Mouse (Mus musculus): ENCODE data around the gene Fam71f2. TPM values are rescaled to one million over a fixed set of nuclear protein-coding genes. Genes with fewer than 3 reads are reported as not detected.

The Fam71f2 gene
- total RNA-seq, 1 experiment: 0.58 TPM

- Histone ChIP-seq H3K27ac (ENCODE audit: insufficient read depth, low read depth, low read length, poor library complexity, severe bottlenecking) (0 out of 2 replicates have a peak overlapping the region, but pooled peaks have one; percentile 0), H3K36me3 (ENCODE audit: control insufficient read depth, insufficient read depth, low read length, poor library complexity, severe bottlenecking) (no peaks in the 10 kb centered on the region), H3K4me1 (ENCODE audit: control insufficient read depth in 2 of 2, insufficient read depth in 2 of 2, low read length in 2 of 2, poor library complexity in 1 of 2) (peaks cover 0 to 10% of the 10 kb centered on the region in 2 experiments; a peak in 2 of 4 replicates), H3K9ac (ENCODE audit: insufficient read depth, low read depth, low read length, poor library complexity, severe bottlenecking) (no peak overlapping the region), H3K9me3 (ENCODE audit: control insufficient read depth, insufficient read depth, low read depth, low read length) (no peaks in the 10 kb centered on the region), H3K4me3 (ENCODE audit: insufficient read depth in 1 of 2, low read depth in 1 of 2, low read length in 2 of 2, poor library complexity in 1 of 2, severe bottlenecking in 1 of 2) (no peak overlapping the region)
- in situ Hi-C loops (cut with MboI; ENCODE audit: low sequenced_read_pairs in 2 of 2, unreplicated experiment in 2 of 2): no loop called here
- TF ChIP-seq ZNF384 (IDR thresholded peaks at IDR 0.05; ENCODE audit: low read depth, low read length) (no peak), CHD2 (IDR thresholded peaks at IDR 0.05; ENCODE audit: low read depth, low read length) (no peak), ZC3H11A (IDR thresholded peaks at IDR 0.05; ENCODE audit: borderline replicate concordance, low read depth, low read length) (no peak), HCFC1 (IDR thresholded peaks at IDR 0.05; ENCODE audit: borderline replicate concordance, insufficient read depth, low read length) (no peak), MAFK (IDR thresholded peaks at IDR 0.05; ENCODE audit: insufficient read depth, low read depth, low read length) (no peak)
- DNase-seq (ENCODE audit: low read depth, low spot score): no peak
These were observed 33.9 kb upstream of the Fam71f2 start for GRCm38 (mm10) chr6:29245272-29246120.

GRCm38 (mm10) chr6:29246183-29246582 lies 33.2 kb upstream of the Fam71f2 start:
- Histone ChIP-seq H3K4me1 (ENCODE audit: control insufficient read depth in 2 of 2, insufficient read depth in 2 of 2, low read length in 2 of 2, poor library complexity in 1 of 2) (peaks cover 0 to 10% of the 10 kb centered on the region in 2 experiments; a peak in 2 of 4 replicates), H3K4me3 (ENCODE audit: insufficient read depth in 1 of 2, low read depth in 1 of 2, low read length in 2 of 2, poor library complexity in 1 of 2, severe bottlenecking in 1 of 2) (no peak overlapping the region), H3K9ac (ENCODE audit: insufficient read depth, low read depth, low read length, poor library complexity, severe bottlenecking) (no peak overlapping the region), H3K9me3 (ENCODE audit: control insufficient read depth, insufficient read depth, low read depth, low read length) (no peaks in the 10 kb centered on the region), H3K36me3 (ENCODE audit: control insufficient read depth, insufficient read depth, low read length, poor library complexity, severe bottlenecking) (no peaks in the 10 kb centered on the region), H3K27ac (ENCODE audit: insufficient read depth, low read depth, low read length, poor library complexity, severe bottlenecking) (no peak overlapping the region)
- in situ Hi-C loops (cut with MboI; ENCODE audit: low sequenced_read_pairs in 2 of 2, unreplicated experiment in 2 of 2): no loop called here
- TF ChIP-seq ZNF384 (IDR thresholded peaks at IDR 0.05; ENCODE audit: low read depth, low read length) (no peak), CHD2 (IDR thresholded peaks at IDR 0.05; ENCODE audit: low read depth, low read length) (no peak), ZC3H11A (IDR thresholded peaks at IDR 0.05; ENCODE audit: borderline replicate concordance, low read depth, low read length) (no peak), MAFK (IDR thresholded peaks at IDR 0.05; ENCODE audit: insufficient read depth, low read depth, low read length) (no peak), HCFC1 (IDR thresholded peaks at IDR 0.05; ENCODE audit: borderline replicate concordance, insufficient read depth, low read length) (no peak)
- DNase-seq (ENCODE audit: low read depth, low spot score): no peak

- TF ChIP-seq CHD2 (IDR thresholded peaks at IDR 0.05; ENCODE audit: low read depth, low read length) (no peak), HCFC1 (IDR thresholded peaks at IDR 0.05; ENCODE audit: borderline replicate concordance, insufficient read depth, low read length) (no peak), MAFK (IDR thresholded peaks at IDR 0.05; ENCODE audit: insufficient read depth, low read depth, low read length) (no peak), ZNF384 (IDR thresholded peaks at IDR 0.05; ENCODE audit: low read depth, low read length) (no peak), ZC3H11A (IDR thresholded peaks at IDR 0.05; ENCODE audit: borderline replicate concordance, low read depth, low read length) (no peak)
- no peak overlapping the region for H3K4me3 ChIP-seq (ENCODE audit: insufficient read depth in 1 of 2, low read depth in 1 of 2, low read length in 2 of 2, poor library complexity in 1 of 2, severe bottlenecking in 1 of 2)
- no peak overlapping the region for H3K27ac ChIP-seq (ENCODE audit: insufficient read depth, low read depth, low read length, poor library complexity, severe bottlenecking)
- in situ Hi-C loops (cut with MboI; ENCODE audit: low sequenced_read_pairs in 2 of 2, unreplicated experiment in 2 of 2): no loop called here
- no peaks in the 10 kb centered on the region for H3K36me3 ChIP-seq (ENCODE audit: control insufficient read depth, insufficient read depth, low read length, poor library complexity, severe bottlenecking)
- DNase-seq (ENCODE audit: low read depth, low spot score): no peak
- H3K4me1 ChIP-seq (ENCODE audit: control insufficient read depth in 2 of 2, insufficient read depth in 2 of 2, low read length in 2 of 2, poor library complexity in 1 of 2): peaks cover 0 to 10% of the 10 kb centered on the region in 2 experiments; a peak in 2 of 4 replicates
- no peaks in the 10 kb centered on the region for H3K9me3 ChIP-seq (ENCODE audit: control insufficient read depth, insufficient read depth, low read depth, low read length)
- H3K9ac ChIP-seq (ENCODE audit: insufficient read depth, low read depth, low read length, poor library complexity, severe bottlenecking): no peak overlapping the region
These were observed 32.8 kb upstream of the Fam71f2 start for GRCm38 (mm10) chr6:29246585-29246984.

GRCm38 (mm10) chr6:29247072-29247471 lies 32.3 kb upstream of the Fam71f2 start:
- no peaks in the 10 kb centered on the region for H3K9me3 ChIP-seq (ENCODE audit: control insufficient read depth, insufficient read depth, low read depth, low read length)
- no peak overlapping the region for H3K27ac ChIP-seq (ENCODE audit: insufficient read depth, low read depth, low read length, poor library complexity, severe bottlenecking)
- no peaks in the 10 kb centered on the region for H3K36me3 ChIP-seq (ENCODE audit: control insufficient read depth, insufficient read depth, low read length, poor library complexity, severe bottlenecking)
- no peak for DNase-seq (ENCODE audit: low read depth, low spot score)
- no peak overlapping the region for H3K9ac ChIP-seq (ENCODE audit: insufficient read depth, low read depth, low read length, poor library complexity, severe bottlenecking)
- in situ Hi-C loops (cut with MboI; ENCODE audit: low sequenced_read_pairs in 2 of 2, unreplicated experiment in 2 of 2): no loop called here
- peaks cover 0 to 10% of the 10 kb centered on the region in 2 experiments; a peak in 2 of 4 replicates for H3K4me1 ChIP-seq (ENCODE audit: control insufficient read depth in 2 of 2, insufficient read depth in 2 of 2, low read length in 2 of 2, poor library complexity in 1 of 2)
- H3K4me3 ChIP-seq (ENCODE audit: insufficient read depth in 1 of 2, low read depth in 1 of 2, low read length in 2 of 2, poor library complexity in 1 of 2, severe bottlenecking in 1 of 2): no peak overlapping the region
- no peak for TF ChIP-seq HCFC1 (IDR thresholded peaks at IDR 0.05; ENCODE audit: borderline replicate concordance, insufficient read depth, low read length)
- TF ChIP-seq MAFK (IDR thresholded peaks at IDR 0.05; ENCODE audit: insufficient read depth, low read depth, low read length): no peak
- no peak for TF ChIP-seq CHD2 (IDR thresholded peaks at IDR 0.05; ENCODE audit: low read depth, low read length)
- TF ChIP-seq ZNF384 (IDR thresholded peaks at IDR 0.05; ENCODE audit: low read depth, low read length): no peak
- no peak for TF ChIP-seq ZC3H11A (IDR thresholded peaks at IDR 0.05; ENCODE audit: borderline replicate concordance, low read depth, low read length)
